Mouse (Mus musculus) embryo, embryonic 11.5 days (tissue): Measurements from ENCODE around the gene Arid5b.

ENCODE experiments used
- DNase-seq: peaks from one replicate; pipeline ENCODE4 v3.0.0-alpha.2; 2012; ENCODE audit warnings: low read depth, low spot score

The Arid5b gene

DNA sequence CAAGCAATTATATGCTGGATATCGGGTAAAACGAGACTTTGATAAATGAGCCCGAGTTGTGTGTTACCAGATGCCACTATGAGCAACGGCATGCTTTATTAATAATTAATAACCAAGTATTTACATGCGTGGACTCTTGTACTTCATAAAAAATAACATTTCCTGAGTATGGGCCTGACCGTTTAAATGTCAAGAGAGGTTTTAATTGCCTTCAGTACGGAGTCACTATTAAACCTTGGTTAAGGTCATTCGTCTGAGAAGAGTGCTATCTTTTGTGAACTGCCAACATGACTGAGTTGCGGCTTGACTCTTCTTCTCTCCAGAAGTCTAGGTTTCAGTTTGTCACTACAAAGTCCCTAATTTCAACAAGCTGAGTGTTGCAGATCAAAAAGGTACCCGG lies 8.8 kb downstream of the Arid5b start:
- no peak for DNase-seq

DNA sequence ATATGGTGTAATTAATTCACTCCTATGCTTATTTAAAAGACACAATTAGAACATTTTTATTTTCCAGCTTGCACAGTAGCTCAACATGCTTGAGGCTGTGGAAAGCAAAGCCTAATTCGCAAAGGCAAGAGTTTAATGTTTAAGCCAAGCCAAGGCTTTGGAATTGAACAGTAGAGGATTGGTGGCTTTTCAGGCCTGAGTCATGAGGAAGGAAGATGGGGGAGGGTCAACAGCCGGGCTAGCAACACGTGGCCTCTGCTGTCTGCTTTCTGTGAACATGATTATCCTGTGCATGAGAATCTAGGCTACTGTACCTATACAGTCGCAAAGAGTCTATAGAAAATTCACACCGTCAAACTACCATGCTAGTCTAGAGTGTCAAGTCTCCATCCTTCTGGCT lies 9.9 kb downstream of the Arid5b start:
- DNase-seq, result no peak

DNA sequence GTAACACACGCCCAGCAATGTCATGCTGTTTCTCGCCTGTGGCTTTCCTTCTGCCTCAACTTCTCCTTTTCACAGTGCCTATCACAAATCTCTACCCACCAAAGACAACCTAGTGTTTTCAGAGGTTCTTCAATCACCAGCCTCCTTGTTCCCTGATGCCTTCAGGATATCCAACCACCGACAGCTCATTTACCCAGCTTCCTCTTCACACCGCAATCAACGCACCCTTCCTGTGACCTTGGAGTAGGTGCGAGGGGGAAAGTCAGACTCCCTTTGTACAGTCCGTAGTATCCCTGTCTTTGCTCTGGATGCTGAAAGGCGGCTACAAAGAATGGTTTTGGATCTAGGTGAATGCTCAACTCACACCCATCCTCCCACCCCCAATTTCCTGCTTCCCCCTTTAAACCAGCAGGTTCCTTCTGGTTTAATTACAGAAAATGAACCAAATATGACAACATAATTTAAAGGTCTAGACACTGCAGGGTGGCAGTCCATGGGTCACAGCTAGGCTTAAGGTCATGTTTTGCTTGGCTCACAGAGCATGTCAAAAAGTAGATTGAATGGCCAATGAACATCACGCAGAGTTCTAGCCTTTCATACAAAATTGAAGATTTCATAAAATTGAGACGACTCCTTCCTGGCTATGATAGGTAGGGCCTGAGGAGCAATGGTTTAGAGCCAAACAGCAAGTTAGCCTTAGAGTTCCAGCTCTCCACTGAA lies 14.4 kb downstream of the Arid5b start:
- DNase-seq, result no peak

DNA sequence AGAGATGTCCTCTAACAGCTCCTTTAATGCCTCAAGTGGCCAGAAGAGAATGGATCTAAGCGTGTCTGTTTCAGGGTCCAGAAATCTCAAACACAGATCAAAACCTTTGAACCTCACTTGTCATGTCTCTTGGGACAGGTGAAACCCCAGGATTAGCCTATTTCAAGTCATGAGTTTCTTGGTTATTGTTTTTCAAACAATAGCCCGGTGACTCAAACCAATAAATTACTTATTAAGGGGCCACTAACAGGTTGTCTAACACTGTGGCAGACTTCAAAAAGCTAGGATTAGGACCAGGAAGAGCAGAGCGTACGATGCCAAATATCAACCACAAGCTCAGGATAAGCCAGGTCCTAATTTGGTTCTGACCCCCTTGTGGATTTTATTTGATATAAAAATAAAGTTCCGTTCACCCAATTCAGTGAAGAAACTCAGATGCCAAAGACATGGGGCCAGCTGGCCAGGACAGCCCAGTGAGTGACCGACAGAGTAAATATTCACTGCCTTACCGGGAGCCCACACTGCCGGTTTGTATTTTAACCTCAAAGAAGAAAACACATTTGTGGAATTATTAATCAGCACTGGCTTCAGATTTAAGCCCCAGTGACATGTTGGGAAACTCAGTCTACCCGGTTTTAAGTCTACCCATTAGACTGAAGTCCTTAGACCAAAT lies 15.1 kb downstream of the Arid5b start:
- no peak for DNase-seq

DNA sequence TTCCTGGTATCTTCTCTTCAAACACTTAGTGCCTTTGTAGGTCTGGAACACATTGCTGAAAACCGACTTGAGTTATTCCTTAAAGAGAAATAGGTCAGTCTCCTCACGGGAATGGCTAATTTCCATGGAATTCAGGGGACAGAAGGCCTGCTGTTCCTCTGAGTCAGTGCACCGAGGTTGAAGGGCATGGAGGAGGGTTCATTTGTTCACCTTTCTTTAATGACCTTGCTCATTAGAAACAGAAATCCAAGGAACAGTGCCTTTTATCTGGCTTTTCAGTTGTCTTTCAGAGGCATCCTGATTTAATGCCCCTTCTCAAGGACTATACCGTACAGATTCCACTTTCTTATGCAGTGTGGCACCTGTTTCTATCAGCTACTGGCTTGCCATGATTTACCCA lies 18.9 kb downstream of the Arid5b start:
- DNase-seq, result no peak

DNA sequence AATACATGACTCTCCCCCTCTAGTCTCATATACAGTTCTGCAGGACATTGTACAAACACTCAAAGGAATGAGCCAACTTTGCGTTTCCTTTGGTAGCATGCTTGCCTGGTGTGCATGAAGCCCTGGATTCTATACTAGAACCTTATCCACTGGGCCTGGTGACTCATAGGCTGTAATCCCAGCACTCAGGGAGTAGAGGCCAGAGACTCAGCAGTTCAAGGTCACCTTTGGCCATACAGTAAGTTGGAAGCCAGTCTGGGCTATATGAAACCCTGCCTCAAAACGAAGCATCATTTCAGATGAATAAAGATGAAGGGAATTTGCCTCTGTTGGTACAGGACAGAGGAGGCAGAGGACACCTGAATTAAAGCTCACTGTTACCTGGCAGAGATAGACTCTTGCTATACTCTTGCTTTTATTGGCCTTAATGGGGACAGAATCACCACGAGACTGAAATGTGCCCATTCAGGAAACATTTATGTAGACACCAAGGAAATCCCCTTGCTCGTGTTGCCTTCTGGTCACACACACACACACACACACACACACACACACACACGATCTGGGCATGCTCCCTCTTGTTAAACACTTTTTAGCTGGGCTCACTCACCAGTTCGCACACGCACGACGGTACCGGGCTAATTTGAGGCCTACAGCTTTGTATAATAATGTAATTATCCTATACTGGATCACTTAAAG lies 21.0 kb downstream of the Arid5b start:
- DNase-seq, result no peak

DNA sequence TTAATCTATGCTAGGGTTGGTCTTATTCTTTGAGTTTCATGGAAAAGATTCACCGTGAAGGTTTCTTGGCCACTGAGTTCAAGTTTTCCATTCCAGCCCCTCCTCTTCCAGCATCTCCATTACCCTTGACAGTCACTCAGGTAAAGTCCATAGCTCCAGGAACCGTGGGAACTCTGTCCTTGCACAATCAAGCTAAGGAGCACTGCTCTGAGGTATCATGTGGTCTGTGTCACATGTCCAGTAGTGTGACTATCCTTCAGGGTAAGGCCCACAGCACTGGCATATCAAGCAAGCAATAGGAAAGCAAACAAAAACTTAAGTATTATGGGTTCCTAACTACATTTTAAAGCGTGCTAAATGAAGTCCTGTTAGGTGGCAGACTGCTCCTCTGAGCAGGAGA lies 22.4 kb downstream of the Arid5b start:
- no peak for DNase-seq

DNA sequence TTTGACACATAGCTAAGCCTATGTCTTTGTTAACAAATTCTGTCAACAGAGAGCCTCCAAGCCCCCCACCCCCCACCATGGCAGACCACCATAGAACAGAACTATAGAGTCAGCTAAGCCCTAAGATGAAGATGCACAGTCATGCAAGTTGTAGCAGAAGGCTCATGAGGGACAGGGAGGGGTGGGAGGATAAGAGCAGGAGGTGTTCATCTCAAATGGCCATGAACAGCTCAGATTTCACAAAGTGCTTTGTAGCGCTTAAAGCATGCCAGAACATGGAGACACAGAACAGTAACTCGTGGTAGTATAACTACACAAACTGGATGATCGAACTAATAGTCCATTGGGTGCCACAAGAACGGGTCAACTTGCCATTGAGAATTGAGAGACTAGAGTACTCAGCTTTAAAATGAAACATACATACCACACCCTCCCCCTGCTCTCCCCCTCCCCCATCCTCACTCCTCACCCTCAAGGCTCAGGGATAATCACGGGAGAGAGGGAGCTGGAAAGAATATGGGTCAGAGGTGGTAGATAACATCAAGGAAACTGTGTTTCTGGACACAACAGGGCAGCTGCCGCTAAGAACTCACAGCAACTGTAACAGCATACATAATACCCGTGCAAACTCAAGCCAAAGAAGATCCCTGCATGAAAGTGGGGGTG lies 25.0 kb downstream of the Arid5b start:
- DNase-seq, result no peak

DNA sequence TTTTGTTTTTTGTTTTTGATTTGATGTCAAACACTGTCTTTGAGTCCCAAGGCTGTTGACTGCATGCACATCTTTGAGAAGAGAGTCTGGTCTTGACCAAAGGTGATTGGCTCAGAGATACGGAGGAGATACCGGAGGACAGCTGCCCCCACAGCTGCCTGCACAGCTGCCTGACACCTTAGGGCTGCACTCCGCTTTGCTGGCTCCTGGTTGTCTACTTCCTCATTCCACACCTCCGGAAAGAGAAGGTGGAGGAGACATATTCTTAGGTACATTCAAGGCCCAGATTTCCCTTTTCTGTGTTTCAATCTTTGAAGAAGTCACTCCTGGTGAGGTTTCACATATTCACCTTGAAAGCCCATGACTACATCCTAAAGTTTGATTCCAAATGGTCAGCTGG lies 25.9 kb downstream of the Arid5b start:
- DNase-seq, result no peak

DNA sequence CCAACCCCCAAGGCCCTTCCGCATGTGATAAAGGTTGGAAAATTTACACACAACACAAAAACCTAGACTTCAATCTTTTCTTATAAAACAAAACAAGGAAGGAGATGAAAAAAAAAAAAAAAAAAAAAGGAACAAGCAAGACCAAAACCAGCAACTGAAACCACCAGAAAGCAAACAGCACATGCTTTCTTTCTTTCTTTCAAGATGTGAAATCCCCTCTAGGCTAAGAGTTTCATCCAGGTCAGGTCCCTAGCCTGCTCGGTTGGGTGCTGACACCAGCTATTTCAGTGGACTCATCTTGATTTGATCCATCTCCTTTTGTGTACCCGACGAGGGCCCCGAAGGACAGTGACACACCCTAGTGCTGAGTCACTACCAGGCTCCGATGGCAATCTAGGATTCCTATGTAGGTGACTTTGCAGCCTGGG lies 29.2 kb downstream of the Arid5b start:
- no peak for DNase-seq

DNA sequence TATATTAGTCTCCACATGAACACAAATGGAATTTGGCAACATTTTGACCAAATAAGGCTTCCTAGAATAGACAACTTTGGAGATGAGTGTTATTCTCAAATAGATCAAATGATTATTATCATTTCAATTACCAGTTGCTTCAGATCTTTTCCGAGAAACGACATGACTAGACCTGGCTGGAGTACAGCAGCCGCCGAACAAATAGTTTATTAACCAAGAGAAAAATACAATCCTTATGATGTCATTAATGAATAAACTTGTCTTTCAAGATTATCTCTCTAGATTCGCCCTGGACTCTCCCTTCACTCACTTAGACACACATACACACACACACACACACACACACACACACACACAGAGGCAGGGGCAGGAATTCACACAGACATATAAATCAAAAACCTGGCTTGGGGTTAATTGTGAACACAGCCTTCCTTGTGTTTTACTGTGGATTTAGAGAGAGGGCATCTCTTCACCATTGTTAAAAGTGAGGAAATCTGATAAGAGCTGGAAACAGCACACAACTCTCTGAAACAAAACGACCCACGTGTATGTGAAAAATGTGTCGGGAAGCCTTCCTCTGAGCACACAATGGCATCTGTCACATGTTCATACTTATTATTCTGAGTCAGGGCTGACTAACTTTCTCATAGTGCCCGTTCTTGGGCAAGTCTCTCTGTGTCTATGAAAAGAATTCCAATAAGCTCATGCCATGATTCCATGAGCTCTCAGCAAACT lies 30.1 kb downstream of the Arid5b start:
- DNase-seq, result no peak

DNA sequence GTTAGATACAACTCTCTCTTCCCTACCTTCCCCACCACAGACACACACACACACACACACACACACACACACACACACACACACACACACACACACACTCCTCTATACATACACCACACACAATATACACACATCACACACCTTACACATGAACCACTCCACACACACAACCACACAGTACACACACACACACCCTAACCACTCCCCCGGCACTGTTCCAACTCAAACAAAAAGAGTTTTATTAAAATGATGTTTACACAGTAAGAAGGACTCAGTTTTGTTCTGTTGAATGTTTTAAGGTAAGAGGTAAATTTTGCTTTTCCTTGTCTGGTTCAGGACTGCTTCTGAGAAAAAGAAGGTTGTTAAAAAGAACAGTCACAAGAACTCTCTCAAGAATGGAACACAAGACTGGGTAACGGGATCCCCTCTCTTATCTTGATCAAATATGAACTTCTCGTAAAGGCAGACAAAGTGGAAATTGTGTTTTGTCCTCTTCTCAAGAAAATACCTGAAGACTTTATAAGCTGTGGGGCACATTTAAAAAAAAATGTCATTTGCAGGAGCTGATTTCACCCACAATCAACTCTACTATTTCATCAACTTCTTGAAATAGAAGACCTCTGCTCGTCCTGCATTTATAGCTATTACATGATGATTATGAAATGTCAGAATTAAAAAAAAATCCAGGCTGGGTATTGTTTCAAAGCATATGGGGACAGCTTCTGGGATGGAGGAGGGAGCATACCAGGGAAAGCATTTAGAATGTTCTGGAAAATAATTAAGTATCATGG lies 30.9 kb downstream of the Arid5b start:
- no peak for DNase-seq

DNA sequence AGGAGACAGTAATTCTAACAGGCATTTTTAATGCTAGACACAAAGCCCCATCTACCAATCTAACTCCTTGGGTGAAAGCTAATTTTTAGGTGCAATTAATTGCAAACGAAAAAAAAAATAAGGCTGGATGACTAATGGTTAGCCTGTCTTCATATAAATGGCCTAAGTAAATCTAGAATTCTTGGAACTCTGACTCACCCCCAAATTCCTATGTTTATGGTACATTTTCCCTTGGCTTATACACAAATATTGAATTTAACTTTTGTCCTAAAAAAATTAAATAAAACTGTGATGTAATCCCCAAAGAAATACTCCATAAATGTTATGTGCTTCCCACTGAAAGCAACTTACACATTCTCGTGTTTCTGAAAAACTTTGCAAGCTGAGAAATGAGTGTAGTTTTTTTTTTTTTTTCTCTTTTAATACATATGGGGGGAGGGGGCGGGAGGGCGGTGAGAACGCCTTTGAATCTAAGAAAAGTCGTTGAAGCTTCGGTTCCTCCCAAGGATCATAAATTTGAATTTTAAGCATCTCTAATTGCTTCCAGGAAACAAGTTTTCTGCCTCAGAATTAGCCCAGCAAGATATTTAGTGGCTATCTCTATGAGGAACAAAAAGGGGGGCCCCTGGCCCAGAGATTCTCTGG lies 31.8 kb downstream of the Arid5b start:
- DNase-seq, result no peak

DNA sequence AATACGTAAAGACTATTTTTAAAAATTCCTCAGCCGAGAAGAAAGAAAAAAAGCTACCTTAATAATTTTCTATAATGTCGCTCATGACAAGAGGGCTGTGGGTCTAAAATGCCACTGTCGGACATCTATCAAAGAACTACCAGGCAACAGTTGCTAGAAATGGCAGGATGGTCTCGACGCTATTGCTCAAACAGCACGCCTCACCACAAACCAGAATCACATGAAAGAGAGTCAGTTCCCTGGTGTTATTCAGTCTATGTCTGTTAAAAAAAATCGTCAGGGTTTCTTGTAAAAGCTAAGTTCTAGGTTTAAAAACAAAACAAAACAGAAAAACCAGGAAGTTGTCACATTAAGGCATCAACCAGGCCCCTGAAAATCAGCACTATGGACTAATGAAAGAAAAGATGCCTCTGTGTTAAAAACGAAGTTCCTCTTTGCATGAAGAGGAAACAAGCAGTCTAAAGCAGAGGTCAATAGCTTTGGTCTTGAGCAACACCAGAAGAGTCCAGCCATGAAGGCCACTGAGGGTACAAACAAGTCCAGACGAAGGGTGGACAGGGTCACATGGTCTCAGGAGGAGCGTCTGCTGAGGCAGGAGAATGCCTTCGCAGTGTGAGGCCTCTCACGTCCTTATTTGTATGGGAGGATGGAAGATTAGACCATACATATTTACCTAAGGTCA lies 37.6 kb downstream of the Arid5b start:
- DNase-seq, result no peak

DNA sequence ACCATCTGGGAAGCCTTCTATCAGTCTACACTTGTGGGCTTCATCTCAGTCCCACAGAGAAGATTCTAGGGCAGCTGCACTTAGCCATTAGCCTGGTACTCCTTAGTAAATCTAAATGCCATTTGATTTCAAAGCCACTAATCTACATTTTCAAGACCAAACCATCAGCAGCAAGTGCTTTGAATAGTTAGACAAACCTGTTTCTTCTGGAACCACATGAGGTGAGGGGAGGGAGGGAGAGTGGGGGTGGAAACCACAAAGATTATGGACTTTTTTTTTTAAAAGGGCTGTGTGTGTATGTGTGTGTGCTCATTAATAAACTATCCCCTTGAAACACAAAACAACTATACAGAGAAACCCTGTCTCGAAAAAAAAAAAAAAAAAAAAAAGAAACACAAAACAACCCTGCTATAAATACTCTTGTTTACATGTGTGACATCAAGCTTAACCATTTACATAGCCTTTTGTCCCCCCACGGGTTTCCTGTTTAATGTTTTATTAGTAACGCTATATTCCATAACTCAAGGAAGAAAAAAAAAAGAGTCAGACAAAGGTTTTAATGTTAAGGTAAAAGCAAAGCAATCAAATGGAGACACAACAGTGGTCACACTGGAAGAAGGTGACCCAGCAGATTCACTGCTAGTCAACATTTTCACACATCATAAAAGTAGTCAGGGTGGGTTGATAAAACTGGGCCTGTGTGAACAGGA lies 38.3 kb downstream of the Arid5b start:
- DNase-seq, result no peak

DNA sequence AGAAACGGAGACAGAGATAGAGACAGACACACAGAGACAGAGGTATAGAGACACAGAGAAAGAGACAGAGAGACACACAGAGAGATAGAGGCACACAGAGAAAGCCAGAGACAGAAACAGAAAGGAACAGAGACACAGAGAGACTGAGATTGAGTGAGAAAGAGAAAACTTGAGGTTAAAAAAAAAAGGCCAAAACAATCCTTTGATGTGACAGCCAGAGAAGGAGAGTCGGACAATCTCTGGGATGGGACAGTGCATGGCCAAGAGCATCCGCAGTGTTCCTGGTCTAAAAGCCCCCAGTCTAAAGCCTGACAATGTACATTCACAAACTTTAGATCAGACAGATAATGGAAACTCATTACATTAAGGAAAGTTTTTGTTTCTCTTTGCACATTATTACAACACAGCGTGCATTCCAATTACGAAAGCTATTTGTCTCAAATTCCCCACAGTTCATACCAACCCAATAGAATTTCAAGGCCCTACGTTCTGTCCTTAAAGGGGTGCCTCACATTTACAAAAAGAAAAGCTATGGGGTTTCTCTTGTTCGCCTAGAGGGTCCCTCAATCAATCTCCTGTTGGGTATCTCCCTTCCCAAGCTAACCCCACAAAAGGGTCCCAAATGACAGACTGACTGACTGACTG lies 39.0 kb downstream of the Arid5b start:
- no peak for DNase-seq

DNA sequence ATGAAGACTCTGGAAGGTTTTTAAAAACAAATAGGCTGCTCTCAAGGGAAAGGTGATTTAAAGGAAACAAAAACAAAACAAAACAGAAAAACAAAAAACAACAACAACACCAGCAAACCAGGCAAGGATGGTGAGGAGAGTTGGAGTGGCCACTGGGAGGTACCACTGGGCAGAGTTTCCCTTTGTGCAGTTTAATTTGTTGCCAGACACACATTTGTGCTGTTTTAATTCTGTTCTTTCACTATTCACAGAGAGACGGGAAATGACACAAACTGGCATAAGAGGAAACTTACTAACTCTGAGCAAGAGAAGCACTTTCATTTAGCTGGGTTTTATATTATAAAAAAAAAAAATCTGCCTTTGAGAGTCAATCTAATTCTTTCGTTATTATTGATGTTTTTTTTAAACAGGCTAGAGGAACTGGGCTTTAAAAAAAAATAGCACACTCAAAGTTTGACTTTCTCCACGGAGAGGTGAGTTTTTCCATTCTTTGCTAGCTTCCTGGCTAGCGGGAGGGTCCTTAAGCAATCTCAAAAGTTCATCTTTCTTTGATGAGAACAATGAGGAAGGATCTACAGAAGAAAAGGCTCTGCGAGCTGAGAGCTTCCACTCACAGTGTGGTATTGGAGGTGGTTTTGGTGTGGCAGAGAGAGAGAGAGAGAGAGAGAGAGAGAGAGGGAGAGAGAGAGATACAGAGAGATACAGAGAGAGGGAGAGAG lies 39.7 kb downstream of the Arid5b start:
- DNase-seq, result no peak

DNA sequence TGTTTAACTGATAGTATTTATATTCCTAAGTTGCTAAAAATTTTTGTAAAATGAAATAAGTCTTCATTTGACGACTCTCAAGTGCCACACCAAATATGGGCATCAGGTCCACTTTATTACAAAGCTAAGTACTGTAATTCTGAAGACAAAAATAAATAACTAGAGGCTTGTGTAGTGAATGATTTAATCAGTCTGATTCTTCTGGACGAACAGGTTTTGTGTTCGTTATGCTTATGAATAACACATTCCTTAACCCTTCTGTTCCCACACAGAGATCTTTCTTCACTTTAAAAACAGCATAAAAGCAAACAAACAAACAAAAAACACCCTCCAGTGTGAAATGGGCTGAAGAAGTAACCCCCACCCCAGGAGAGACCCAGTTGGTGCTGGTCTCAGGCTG lies 40.4 kb downstream of the Arid5b start:
- no peak for DNase-seq
